Mouse (Mus musculus) fat pad, adult 2 months (tissue): ENCODE measurements at regions not wholly inside any gene's neighbourhood (a gene's known extent, or its start where the extent isn't known, plus 50 kb on each side); places are given as distances from the start of the nearest gene placed in this dataset.

Experiments
- DNase-seq: peaks from one replicate; pipeline ENCODE4 v3.0.0-alpha.2; 2011; ENCODE audit warnings: low read depth, low spot score; ENCODE audit errors: extremely low read depth

DNA sequence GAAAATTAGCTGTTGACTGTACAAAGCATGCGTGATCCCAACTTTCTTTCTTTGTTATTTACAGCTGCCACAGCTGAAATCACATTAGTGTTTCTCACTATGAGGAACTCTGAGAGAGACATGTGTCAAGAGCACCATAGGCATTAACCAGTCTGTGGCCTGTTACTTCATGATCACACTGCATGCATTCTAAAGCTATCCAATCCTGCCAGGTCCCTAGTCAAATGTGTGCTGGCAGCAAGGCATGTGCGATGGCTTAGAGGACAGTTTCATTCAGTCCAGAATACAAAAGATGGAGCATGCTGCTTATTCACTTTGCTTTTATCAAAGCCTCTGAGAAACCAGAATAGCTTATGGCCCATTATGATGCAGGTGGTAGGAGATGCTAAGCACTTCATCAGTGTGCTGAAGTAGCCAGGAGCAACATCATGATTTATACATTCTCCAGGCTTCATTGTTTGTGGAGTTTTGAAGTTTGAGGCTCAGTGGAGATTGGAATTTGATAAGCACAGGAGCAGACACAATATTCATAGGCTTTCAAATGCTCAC is 882.9 kb upstream of the Lrrn3 start:
- DNase-seq, result no peak

DNA sequence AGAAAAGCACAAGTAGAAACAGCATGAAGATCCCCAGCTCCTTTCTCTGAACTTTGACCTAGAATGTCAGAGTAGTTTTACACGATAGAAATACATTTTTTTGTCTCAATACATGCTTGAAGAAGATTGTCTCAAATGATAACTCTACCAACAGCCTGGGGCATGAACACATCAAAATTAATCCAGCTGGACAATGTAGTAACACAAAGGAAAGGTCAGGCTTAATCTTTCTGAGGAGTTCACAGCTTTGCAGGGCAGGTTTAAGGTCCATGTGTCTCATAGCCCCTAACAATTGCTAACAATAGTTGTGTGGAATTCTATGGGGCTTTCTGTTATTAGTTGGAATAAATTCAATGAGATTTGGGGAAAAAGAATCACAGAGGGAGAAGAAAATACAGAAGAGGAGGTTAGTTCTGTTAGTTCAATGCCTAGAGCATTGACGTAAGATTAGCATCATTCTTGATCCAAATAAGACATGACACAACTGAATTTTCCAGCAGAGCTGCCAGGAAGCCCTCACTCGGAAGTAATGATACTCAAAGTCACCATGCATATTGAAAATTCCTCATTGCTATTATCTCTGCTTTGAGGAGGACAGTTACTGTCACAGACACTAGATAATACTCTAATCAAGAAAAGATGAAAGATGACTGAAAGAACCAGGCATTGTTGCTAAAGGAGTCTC is 852.9 kb upstream of the Lrrn3 start:
- no peak for DNase-seq

DNA sequence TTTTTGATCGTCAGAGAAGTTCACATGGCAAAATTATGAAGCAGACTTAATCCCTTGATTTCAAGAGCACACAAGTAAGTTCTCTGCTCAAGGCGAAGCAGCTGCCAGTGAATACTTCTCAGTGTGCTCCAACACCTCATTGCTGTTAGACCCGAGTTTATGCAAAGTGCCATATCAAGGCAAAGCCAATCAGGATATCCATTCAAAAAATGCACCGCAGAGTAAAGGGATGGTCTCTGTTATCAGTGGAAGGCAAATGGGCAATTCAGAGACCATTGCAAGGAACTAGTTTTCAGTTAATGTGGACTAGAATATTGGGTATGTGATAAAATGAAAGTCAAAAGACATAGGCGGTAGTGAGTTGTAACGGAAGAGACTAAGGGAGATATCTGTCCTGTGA is 820.2 kb upstream of the Lrrn3 start:
- no peak for DNase-seq

- DNase-seq, result no peak
These were observed 791.2 kb upstream of the Lrrn3 start for GRCm38 (mm10) chr12:42277241-42278032.

GRCm38 (mm10) chr12:42250410-42250809 is 764.2 kb upstream of the Lrrn3 start:
- DNase-seq, result no peak

GRCm38 (mm10) chr12:42229235-42229634 is 743.0 kb upstream of the Lrrn3 start:
- no peak for DNase-seq

DNA sequence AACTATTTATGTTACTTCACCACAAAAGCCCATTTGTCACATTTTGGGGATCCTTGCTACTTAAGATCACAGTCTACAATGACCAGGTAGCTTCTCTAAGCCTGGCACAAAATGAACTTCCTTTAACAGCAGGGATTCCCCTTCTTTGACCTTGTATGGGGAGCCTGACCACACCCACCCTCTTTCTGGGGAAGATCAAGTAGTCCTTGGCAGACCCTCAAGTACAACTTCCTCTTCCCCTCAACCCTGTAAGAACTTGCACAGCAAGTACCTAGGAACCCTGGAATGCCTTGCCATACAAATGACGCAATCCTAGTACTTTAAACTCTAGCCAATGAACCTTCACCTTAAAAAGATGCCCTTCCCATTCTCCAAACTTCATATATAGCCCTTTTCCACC is 695.4 kb upstream of the Lrrn3 start:
- DNase-seq, result peak; percentile 33

GRCm38 (mm10) chr12:42179947-42180669 is 693.9 kb upstream of the Lrrn3 start:
- DNase-seq, result no peak

- no peak for DNase-seq
These were observed 661.7 kb upstream of the Lrrn3 start for GRCm38 (mm10) chr12:42147971-42148370.

DNA sequence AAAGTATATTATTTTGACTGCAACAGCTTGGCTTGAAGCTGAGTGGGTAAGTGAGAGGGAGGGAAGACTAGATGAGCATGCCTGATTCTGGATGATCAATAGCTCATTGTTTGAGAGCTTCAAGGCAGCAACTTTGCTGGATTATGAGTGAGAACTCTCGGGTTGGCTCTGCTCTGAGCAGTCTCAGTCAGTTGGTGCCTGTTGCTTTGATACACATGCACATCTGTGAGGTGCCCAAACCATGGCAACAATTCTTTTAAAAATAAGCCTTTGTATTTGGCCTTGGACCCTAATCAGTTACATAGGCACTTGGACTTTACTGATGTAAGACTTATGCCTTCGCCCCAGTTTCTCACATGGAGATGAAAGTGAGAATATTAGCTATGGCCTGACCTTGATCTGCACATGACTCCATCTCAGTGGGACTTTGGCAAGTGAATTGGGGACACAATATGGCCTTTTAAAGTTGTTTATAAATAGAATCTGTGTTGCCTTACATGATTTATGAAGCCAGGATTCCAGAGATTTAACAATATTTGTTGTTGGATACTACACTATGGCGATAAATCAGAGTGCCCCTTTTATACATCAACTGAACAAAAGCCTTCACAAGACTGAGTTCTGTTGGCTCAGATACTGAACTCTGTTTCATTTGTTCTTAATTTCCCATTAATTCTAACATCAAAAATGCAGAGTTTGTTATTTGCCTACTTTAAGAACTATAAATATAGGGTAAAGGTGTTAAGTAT is 652.6 kb upstream of the Lrrn3 start:
- no peak for DNase-seq

- no peak for DNase-seq
These were observed 651.9 kb upstream of the Lrrn3 start for GRCm38 (mm10) chr12:42138177-42138576.

- no peak for DNase-seq
These were observed 651.5 kb upstream of the Lrrn3 start for GRCm38 (mm10) chr12:42137764-42138163.

GRCm38 (mm10) chr12:42100189-42100588 is 614.0 kb upstream of the Lrrn3 start:
- DNase-seq, result no peak

DNA sequence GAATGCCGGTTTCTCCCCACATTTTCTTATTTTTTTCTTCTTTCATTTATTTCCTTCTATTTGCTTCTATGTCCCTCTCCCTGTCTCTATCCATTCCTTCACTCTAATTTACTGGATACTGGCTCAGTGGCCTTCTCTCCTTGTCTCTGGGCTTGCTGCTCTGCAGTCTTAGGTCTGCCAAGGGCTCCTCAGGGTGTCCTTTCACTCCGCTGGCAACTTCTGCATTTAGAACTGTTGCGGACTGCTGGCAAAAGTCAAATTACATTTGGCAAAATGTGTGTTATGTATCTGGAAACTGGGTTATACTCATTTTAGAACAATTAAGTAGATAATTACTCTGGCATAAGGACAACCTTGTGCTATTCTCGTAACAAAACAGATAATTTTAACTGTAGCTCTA is 584.2 kb upstream of the Lrrn3 start:
- DNase-seq, result no peak

DNA sequence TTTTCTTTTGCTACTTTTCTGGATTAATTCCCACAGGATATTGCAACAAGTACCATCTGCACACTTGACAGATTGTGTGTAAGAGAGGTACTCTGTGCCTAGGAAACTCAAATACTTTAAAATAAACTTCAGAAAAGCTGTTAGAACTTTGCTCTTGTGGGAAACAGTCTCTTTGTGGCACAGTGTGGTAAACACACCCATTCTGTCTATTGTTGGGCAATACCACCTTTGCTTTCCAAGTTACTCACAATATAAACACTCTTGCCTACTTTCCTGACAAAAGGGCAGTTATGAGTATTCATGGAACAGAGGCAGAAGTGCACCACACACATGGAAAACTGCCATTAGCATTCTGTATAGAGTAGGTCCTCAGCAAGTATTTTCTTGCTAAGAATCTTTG is 577.5 kb upstream of the Lrrn3 start:
- DNase-seq, result no peak

- no peak for DNase-seq
These were observed 562.8 kb upstream of the Lrrn3 start for GRCm38 (mm10) chr12:42049056-42049455.

DNA sequence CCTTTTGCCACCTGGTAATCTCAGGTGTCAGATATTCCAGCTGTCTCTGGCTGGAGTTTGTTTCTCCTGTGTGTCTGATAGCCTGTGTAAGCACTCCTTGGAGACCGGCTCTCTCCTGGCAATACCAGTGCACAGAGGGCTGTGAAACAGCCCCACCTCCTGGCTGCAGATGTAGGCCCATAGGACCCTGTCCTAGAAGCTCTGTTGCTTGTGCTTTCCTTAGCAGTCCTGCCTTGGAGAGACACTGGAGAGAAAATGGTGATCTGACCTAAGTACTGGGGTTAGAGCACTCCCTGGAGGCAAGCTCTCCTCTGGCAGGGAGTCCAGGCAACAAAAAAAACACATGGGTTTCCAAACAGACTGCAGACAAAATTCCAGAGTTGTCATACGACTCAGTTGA is 541.6 kb upstream of the Lrrn3 start:
- DNase-seq, result no peak

- no peak for DNase-seq
These were observed 531.3 kb upstream of the Lrrn3 start for GRCm38 (mm10) chr12:42017506-42017905.

DNA sequence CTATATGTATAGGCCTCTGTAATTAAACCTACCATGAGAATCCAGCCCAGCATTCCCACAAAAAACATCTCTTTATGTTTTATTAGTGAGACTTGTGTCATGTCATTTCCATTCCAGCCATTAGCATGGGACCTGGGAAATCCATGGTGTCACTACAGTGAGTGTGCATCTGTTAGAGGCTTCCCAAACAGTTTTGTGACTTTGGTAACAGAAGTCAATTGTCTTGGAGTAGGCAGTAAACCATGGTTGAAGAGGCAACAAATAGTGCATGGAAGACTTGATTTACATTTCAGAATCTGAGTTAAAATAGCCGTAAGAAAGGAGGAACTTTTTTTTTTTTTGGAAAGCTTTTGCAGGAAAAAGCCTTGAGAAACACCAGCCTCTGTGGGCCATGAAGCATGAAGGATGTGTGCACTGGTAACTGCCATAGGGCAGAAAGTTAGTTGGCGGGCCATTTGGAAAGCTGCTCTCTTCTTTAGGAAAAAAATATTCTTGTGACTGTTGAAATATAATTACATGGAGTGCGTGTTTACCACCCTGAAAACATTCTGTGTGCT is 522.7 kb upstream of the Lrrn3 start:
- no peak for DNase-seq

DNA sequence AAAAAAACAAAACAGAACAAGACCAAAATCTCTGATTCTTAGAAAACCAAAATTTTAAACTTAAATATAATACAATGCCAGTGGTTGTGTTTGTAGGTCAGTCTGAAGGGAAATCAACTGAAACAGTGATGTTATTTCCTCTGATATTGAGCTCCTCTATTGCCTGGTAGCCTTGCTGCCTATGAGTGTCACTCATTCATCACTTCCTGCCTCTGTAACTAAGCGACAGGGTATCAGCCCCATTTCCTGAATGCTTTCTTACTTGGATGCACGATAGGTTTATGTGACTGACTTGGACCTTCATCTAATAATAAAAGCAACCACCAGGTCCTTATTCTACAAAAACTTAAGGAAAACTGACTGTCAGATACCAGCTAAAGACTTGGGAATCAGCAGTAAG is 520.7 kb upstream of the Lrrn3 start:
- no peak for DNase-seq
